ENCODE assay signal across 7 mouse cellular contexts in genomic region chr8:70315624-70316510, GRCm38 (mm10). TPM values are rescaled to one million over a fixed set of nuclear protein-coding genes. Genes with fewer than 3 reads are reported as not detected.
DNase-seq lines count a peak whose midpoint lies in the region; ATAC-seq and TF ChIP-seq lines count a peak whose summit lies in the region.

Cers1 (plus strand) TSS chr8:70315775.

- ATAC-seq in hindbrain, embryonic 11.5 days (ENCODE audit: low FRiP score), result peak; percentile 63

- H3K4me1 ChIP-seq in cerebellum, adult 2 months (ENCODE audit: control insufficient read depth, insufficient read depth, low read length), result peaks cover 10% of the 10 kb centered on the region
- peaks cover 8% of the 10 kb centered on the region for H3K4me1 ChIP-seq in hindbrain, embryonic 11.5 days (replicated peaks; ENCODE audit: control insufficient read depth, insufficient read depth, low read length)

- no peaks in the 10 kb centered on the region for H3K9me3 ChIP-seq in hindbrain, embryonic 11.5 days (ENCODE audit: control insufficient read depth, low read length)

- no peaks in the 10 kb centered on the region for H3K27me3 ChIP-seq in cerebellum, adult 2 months (ENCODE audit: control insufficient read depth, insufficient read depth, low read length)
- H3K27me3 ChIP-seq in hindbrain, embryonic 11.5 days (ENCODE audit: control insufficient read depth, insufficient read depth, low read length), result 0 out of 2 replicates have a peak, but pooled peaks cover 2% of the 10 kb centered on the region

- peak within 1 kb of the TSS; percentile 69 for H3K9ac ChIP-seq in hindbrain, embryonic 11.5 days (ENCODE audit: low read depth, low read length)

- WGBS in cerebellum, adult 2 months, result 2% methylated on average over 66 of the region's 66 CpGs
- WGBS in hindbrain, embryonic 11.5 days, result 3% methylated on average over 66 of the region's 66 CpGs

- H3K36me3 ChIP-seq in hindbrain, embryonic 11.5 days (ENCODE audit: control insufficient read depth, insufficient read depth, low read length), result peaks cover 4% of the 10 kb centered on the region; the same call in 1 of the 2 replicates

- no peak for TF ChIP-seq CTCF in cerebellum, adult 2 months (IDR thresholded peaks at IDR 0.05; ENCODE audit: borderline replicate concordance, insufficient read depth, low read depth, low read length)

- peak within 1 kb of the TSS; percentile 73 for H3K4me2 ChIP-seq in hindbrain, embryonic 11.5 days (replicated peaks; ENCODE audit: low read depth, low read length)

- peak within 1 kb of the TSS; percentile 63 for H3K27ac ChIP-seq in cerebellum, adult 2 months (ENCODE audit: insufficient read depth, low read length)
- peak within 1 kb of the TSS; percentile 83 for H3K27ac ChIP-seq in hindbrain, embryonic 11.5 days (ENCODE audit: low read depth, low read length)

- TF ChIP-seq POLR2A in cerebellum, adult 2 months (IDR thresholded peaks at IDR 0.05; ENCODE audit: borderline replicate concordance, insufficient read depth, low read length), result peak; percentile 63

- H3K4me3 ChIP-seq in cerebellum, adult 2 months (replicated peaks; ENCODE audit: insufficient read depth, low read depth, low read length), result peak within 1 kb of the TSS; percentile 83
- peak within 1 kb of the TSS; percentile 52 for H3K4me3 ChIP-seq in hindbrain, embryonic 11.5 days (ENCODE audit: low read depth, low read length)

- DNase-seq in R1 (ENCODE audit: low read depth, low spot score), result peak; percentile 74
- DNase-seq in cerebellum, adult 2 months, result peak; percentile 80 to 84
- DNase-seq in frontal cortex, adult 2 months (ENCODE audit: extremely low spot score in 1 of 2, low spot score in 1 of 2), result peak in 1 of 2 experiments; percentile 86
- peak; percentile 80 for DNase-seq in hindbrain, embryonic 11.5 days (ENCODE audit: low spot score)
- DNase-seq in left cerebral cortex, adult 8-10 months (ENCODE audit: low spot score in 2 of 2), result peak; percentile 67 to 80
- peak; percentile 72 to 84 for DNase-seq in lung, postnatal 4 days
- DNase-seq in skeletal muscle tissue, adult 2 months (ENCODE audit: low read depth, low spot score), result peak; percentile 76

RNA-seq across cellular contexts. Expression of gene Cers1, which starts in this region (rescaled TPM):
- 55.5 and 56.8 TPM in 2 replicates for polyA plus RNA-seq in cerebellum, adult 2 months (2012; rRNA removed)
- 86.7 and 86.9 TPM in 2 replicates for polyA plus RNA-seq in frontal cortex, adult 2 months (2012; rRNA removed)
- 5.7 and 6.2 TPM in 2 replicates for polyA plus RNA-seq in hindbrain, embryonic 11.5 days (2014; fragmentation: Nextera tagmentation; extraction: Ambion mirVana)
- total RNA-seq in left cerebral cortex, adult 8-10 months (2022), result 10 to 100 TPM; 83.6 to 94.5 (median 88.4) TPM
